Comparison of ENCODE assay signal across 12 mouse cellular contexts in the genomic region with DNA sequence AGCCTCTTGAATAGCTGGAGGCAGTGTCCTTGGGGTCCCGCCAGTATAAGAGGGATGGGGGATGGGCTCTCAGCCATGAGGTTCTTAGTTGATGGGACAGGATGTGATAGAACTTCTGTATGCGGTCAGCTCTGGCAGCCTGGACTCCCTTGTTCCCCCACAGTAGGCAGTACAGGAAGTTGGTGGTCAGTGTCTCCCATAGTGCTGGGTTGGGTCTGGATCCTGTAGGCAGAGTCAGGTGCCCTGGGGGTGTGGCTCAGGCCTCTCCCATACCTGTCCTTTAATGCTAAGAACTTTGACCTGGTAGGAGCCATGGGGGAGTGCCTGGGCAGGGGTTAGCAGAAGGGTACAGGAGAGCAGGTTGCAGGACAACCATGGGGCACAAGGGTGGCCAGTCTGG. TPM values are rescaled to one million over a fixed set of nuclear protein-coding genes. Genes with fewer than 3 reads are reported as not detected.
DNase-seq lines count a peak whose midpoint lies in the region; ATAC-seq lines count a peak whose summit lies in the region.
"Had no signal": no experiment of that assay in that cellular context is flagged by ENCODE, and none has a peak within 500 bp of the region (broad histone marks: within the 10 kb centered on the region; RNA-seq: fewer than 3 reads in every experiment).

No protein-coding gene starts in this region.

- H3K4me2 ChIP-seq in kidney, embryonic 14.5 days (replicated peaks; ENCODE audit: low read depth, low read length) = no peak overlapping the region
- H3K4me2 ChIP-seq: neural tube, embryonic 15.5 days had no signal

- 0 out of 2 replicates have a peak, but pooled peaks cover 4% of the 10 kb centered on the region for H3K4me1 ChIP-seq in kidney, embryonic 14.5 days (ENCODE audit: control insufficient read depth, insufficient read depth, low read length)
- H3K4me1 ChIP-seq: neural tube, embryonic 15.5 days had no signal

- no peak overlapping the region for H3K4me3 ChIP-seq in kidney, embryonic 14.5 days (ENCODE audit: low read length)
- H3K4me3 ChIP-seq: limb, embryonic 12.5 days; neural tube, embryonic 15.5 days had no signal

- no peak for DNase-seq in kidney, adult 18-20 months
- no peak for DNase-seq in ovary, postnatal 14 days (ENCODE audit: low spot score)
- no peak for DNase-seq in spleen, postnatal 14 days (ENCODE audit: low spot score in 2 of 2)
- DNase-seq: adrenal gland, postnatal 14 days; kidney, postnatal 10 days; thymus, postnatal 14 days had no signal

- ATAC-seq in kidney, embryonic 14.5 days (ENCODE audit: low FRiP score, low TSS enrichment) = 0 out of 2 replicates have a peak, but pooled peaks have one; percentile 28
- peak; percentile 34 for ATAC-seq in CD4-positive, CD25-positive, alpha-beta regulatory T cell, adult 4 months
- peak; percentile 76 for ATAC-seq in common myeloid progenitor, adult 5-6 weeks (replicated peaks; ENCODE audit: low read depth, poor library complexity, severe bottlenecking)
- peak; percentile 79 for ATAC-seq in megakaryocyte progenitor cell, adult 5-6 weeks (replicated peaks; ENCODE audit: poor library complexity)

- no peak overlapping the region for H3K27ac ChIP-seq in kidney, embryonic 14.5 days (ENCODE audit: low read depth, low read length)
- H3K27ac ChIP-seq: limb, embryonic 12.5 days; neural tube, embryonic 15.5 days had no signal

- H3K27me3 ChIP-seq in kidney, embryonic 14.5 days (ENCODE audit: control insufficient read depth, insufficient read depth, low read length) = no peaks in the 10 kb centered on the region
- H3K27me3 ChIP-seq: limb, embryonic 12.5 days; neural tube, embryonic 15.5 days had no signal

- no peak overlapping the region for H3K9ac ChIP-seq in kidney, embryonic 14.5 days (ENCODE audit: low read depth, low read length)
- H3K9ac ChIP-seq: limb, embryonic 12.5 days; neural tube, embryonic 15.5 days had no signal

- peaks cover 42% of the 10 kb centered on the region for H3K36me3 ChIP-seq in kidney, embryonic 14.5 days (ENCODE audit: control insufficient read depth, insufficient read depth, low read length)
- H3K36me3 ChIP-seq: neural tube, embryonic 15.5 days had no signal

- 75% methylated on average over 2 of the region's 2 CpGs for WGBS in kidney, embryonic 14.5 days

- no peaks in the 10 kb centered on the region for H3K9me3 ChIP-seq in kidney, embryonic 14.5 days (ENCODE audit: control insufficient read depth, low read length)
- H3K9me3 ChIP-seq: limb, embryonic 12.5 days; neural tube, embryonic 15.5 days had no signal

RNA-seq across cellular contexts. Expression of a gene that starts 14.7 kb away (rescaled TPM):
- polyA plus RNA-seq in kidney, embryonic 14.5 days (2014; fragmentation: Nextera tagmentation; extraction: Ambion mirVana) = 1.3 and 1.7 TPM in 2 replicates
- 100 to 1,000 TPM in 1 of 2 experiments, 10 to 100 TPM in 1; 88.9 to 130 TPM for polyA plus RNA-seq in CD4-positive, CD25-positive, alpha-beta regulatory T cell, adult 4 months (2017; shearing (Covaris generic))
- 182 and 183 TPM in 2 replicates for total RNA-seq in common myeloid progenitor, adult 5-6 weeks (2017)
- 79.5 and 87.2 TPM in 2 replicates for total RNA-seq in megakaryocyte progenitor cell, adult 5-6 weeks (2015)
- 286 and 303 TPM in 2 replicates for total RNA-seq in megakaryocyte progenitor cell, adult 5-6 weeks (2017)

RNA-seq across cellular contexts. Expression of a gene that starts 14.9 kb away (rescaled TPM):
- polyA plus RNA-seq in kidney, embryonic 14.5 days (2014; fragmentation: Nextera tagmentation; extraction: Ambion mirVana) = 29.7 and 37.1 TPM in 2 replicates
- 1 to 10 TPM; 2.6 to 3.6 TPM for polyA plus RNA-seq in CD4-positive, CD25-positive, alpha-beta regulatory T cell, adult 4 months (2017; shearing (Covaris generic))
- 8.4 and 9.8 TPM in 2 replicates for total RNA-seq in common myeloid progenitor, adult 5-6 weeks (2017)
- total RNA-seq in megakaryocyte progenitor cell, adult 5-6 weeks (2015) = 3.5 and 3.6 TPM in 2 replicates
- total RNA-seq in megakaryocyte progenitor cell, adult 5-6 weeks (2017) = 7.9 and 8.5 TPM in 2 replicates

RNA-seq across cellular contexts. Expression of a gene that starts 15.9 kb away (rescaled TPM):
- polyA plus RNA-seq in kidney, embryonic 14.5 days (2014; fragmentation: Nextera tagmentation; extraction: Ambion mirVana) = 32.8 and 36.8 TPM in 2 replicates
- polyA plus RNA-seq in CD4-positive, CD25-positive, alpha-beta regulatory T cell, adult 4 months (2017; shearing (Covaris generic)) = 10 to 100 TPM; 62.0 to 94.4 TPM
- 17.0 and 17.7 TPM in 2 replicates for total RNA-seq in common myeloid progenitor, adult 5-6 weeks (2017)
- 21.5 and 22.6 TPM in 2 replicates for total RNA-seq in megakaryocyte progenitor cell, adult 5-6 weeks (2015)
- 22.5 and 24.4 TPM in 2 replicates for total RNA-seq in megakaryocyte progenitor cell, adult 5-6 weeks (2017)

RNA-seq across cellular contexts. Expression of a gene that starts 36.2 kb away (rescaled TPM):
- polyA plus RNA-seq in kidney, embryonic 14.5 days (2014; fragmentation: Nextera tagmentation; extraction: Ambion mirVana) = 0.19 and 1.2 TPM in 2 replicates
- polyA plus RNA-seq in CD4-positive, CD25-positive, alpha-beta regulatory T cell, adult 4 months (2017; shearing (Covaris generic)) = 1 to 10 TPM in 1 of 2 experiments, under 1 TPM in 1; 0.85 to 1.3 TPM
- total RNA-seq in common myeloid progenitor, adult 5-6 weeks (2017) = 8.4 and 19.3 TPM in 2 replicates
- 164 and 202 TPM in 2 replicates for total RNA-seq in megakaryocyte progenitor cell, adult 5-6 weeks (2015)
- 211 and 263 TPM in 2 replicates for total RNA-seq in megakaryocyte progenitor cell, adult 5-6 weeks (2017)

Comparison
In these comparisons a context has a peak if more than half of its experiments do, and no peak if none do; other contexts are left out.
1. ATAC-seq: peak in every context shown above with its lines; median percentile 79 in megakaryocyte progenitor cell, adult 5-6 weeks; 76 in common myeloid progenitor, adult 5-6 weeks; 34 in CD4-positive, CD25-positive, alpha-beta regulatory T cell, adult 4 months; 28 in kidney, embryonic 14.5 days.